Mouse (Mus musculus): ENCODE results near the gene Insrr. TPM values are rescaled to one million over a fixed set of nuclear protein-coding genes. Genes with fewer than 3 reads are reported as not detected.
"Not testable (repeated sequence)": the region's sequence is repeated elsewhere in the genome, so short reads cannot be mapped to it uniquely, and the experiment has no call there.

The Insrr gene
- polyA plus RNA-seq, 1 experiment from 2014 or later: 0.44 TPM

DNA sequence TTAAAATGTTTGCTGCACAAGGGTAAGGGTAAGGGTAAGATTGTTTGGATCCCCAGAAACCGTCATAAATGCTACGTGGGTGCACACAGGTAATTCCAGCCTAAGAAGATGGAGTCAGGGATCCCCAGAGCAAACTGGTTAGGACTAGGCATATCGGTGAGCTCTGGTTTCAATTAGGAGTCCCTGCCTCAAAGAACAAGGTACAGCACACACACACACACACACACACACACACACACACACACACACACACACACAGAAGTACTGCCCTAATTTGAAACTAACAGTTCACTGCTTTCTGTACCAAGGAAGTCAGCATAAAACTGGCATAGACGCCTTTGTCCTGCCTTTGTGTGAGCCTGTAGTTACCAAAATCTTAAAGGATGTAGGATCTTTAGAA, 15.7 kb downstream of the Insrr start:
- H3K27me3 ChIP-seq (replicated peaks): peaks cover 43% of the 10 kb centered on the region
- H3K9ac ChIP-seq: no peak overlapping the region
- H3K4me1 ChIP-seq (replicated peaks): peaks cover 14% of the 10 kb centered on the region; the same call in 1 of the 2 replicates
- no peak overlapping the region for H3K27ac ChIP-seq
- no peak overlapping the region for H3K4me3 ChIP-seq (replicated peaks)
- no peak for ATAC-seq
- no peaks in the 10 kb centered on the region for H3K9me3 ChIP-seq
- no peaks in the 10 kb centered on the region for H3K36me3 ChIP-seq
- H3K4me2 ChIP-seq (replicated peaks): no peak overlapping the region
- WGBS: 80% methylated on average over 4 of the region's 4 CpGs

DNA sequence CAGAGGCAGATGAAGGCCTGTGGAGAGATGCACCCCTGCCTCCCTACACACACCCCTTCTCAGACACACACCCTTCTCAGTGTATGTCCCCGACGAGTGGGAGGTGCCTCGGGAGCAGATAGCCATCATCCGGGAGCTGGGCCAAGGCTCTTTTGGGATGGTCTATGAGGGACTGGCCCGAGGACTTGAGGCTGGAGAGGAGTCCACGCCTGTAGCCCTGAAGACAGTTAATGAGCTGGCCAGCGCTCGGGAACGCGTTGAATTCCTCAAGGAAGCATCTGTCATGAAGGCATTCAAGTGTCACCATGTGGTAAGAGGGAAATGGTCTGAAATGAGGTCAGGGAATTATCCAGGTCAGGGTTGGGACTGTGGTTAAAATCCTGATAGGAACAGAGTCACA, 16.1 kb downstream of the Insrr start:
- Histone ChIP-seq H3K4me3 (replicated peaks) (no peak overlapping the region), H3K27me3 (replicated peaks) (peaks cover 47% of the 10 kb centered on the region), H3K4me1 (replicated peaks) (peaks cover 14% of the 10 kb centered on the region; the same call in 1 of the 2 replicates), H3K9ac (no peak overlapping the region; the same call in 1 of the 2 replicates), H3K27ac (no peak overlapping the region), H3K36me3 (no peaks in the 10 kb centered on the region), H3K9me3 (no peaks in the 10 kb centered on the region), H3K4me2 (replicated peaks) (no peak overlapping the region)
- 54% methylated on average over 10 of the region's 10 CpGs for WGBS
- no peak for ATAC-seq

DNA sequence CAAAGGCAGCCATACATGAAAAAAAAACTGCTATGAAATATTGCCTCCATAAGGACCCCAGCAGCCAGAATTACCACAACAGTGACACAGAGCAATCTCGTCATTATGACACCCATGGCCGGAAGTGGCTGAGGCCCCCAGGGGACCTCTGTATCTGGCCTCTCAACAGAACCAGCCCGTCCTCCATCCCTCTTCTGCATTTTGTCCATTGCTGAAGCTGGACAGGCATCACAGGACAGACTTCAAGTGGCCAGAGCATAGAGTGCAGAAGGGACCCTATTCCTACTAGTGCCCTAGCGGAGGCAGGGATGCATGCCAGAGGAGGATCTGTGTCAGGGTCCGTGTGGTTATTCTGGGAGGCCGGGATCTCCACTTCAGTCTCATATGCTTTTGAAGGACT, 19.4 kb downstream of the Insrr start:
- 58% methylated on average over 6 of the region's 6 CpGs for WGBS
- Histone ChIP-seq H3K4me1 (replicated peaks) (0 out of 2 replicates have a peak, but pooled peaks cover 5% of the 10 kb centered on the region), H3K36me3 (no peaks in the 10 kb centered on the region), H3K9me3 (no peaks in the 10 kb centered on the region), H3K4me2 (replicated peaks) (no peak overlapping the region; the same call in 1 of the 2 replicates), H3K9ac (no peak overlapping the region), H3K27me3 (replicated peaks) (peaks cover 18% of the 10 kb centered on the region), H3K4me3 (replicated peaks) (no peak overlapping the region), H3K27ac (no peak overlapping the region)
- peak; percentile 5; the same call in 1 of the 2 replicates for ATAC-seq

- Histone ChIP-seq H3K4me2 (replicated peaks) (no peak overlapping the region; the same call in 1 of the 2 replicates), H3K9me3 (no peaks in the 10 kb centered on the region), H3K9ac (no peak overlapping the region), H3K27ac (no peak overlapping the region), H3K27me3 (replicated peaks) (peaks cover 13% of the 10 kb centered on the region), H3K4me3 (replicated peaks) (no peak overlapping the region), H3K4me1 (replicated peaks) (0 out of 2 replicates have a peak, but pooled peaks cover 5% of the 10 kb centered on the region), H3K36me3 (no peaks in the 10 kb centered on the region)
- peak; percentile 75 for ATAC-seq
- 5% methylated on average over 12 of the region's 12 CpGs for WGBS
Observed at GRCm38 (mm10) chr3:87816646-87817093, 19.9 kb downstream of the Insrr start.

- WGBS: 68% methylated on average over 12 of the region's 12 CpGs
Observed at GRCm38 (mm10) chr3:87818226-87818625, 21.5 kb downstream of the Insrr start.

DNA sequence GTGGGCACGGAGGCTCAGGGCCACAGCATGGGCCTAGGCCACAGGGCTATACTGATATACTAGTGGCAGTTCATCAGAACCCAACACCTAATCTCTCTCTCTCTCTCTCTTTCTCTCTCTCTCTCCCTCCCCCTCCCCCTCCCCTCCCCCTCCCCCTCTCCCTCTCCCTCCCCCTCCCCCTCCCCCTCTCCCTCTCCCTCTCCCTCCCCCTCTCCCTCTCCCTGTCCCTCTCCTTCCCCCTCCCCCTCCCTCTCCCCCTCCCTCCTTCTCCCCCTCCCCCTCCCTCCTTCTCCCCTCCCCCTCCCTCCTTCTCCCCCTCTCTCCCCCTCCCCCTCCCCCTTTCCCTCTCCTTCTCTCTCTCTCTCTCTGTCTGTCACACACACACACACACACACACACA, 27.5 kb downstream of the Insrr start, which contains the start of gene Pear1:
Pear1 (minus strand) TSS at position 101 of the 400 bp plus-strand sequence.
- H3K9me3 ChIP-seq; H3K4me3 ChIP-seq (replicated peaks); H3K4me2 ChIP-seq (replicated peaks); H3K36me3 ChIP-seq; H3K9ac ChIP-seq; H3K4me1 ChIP-seq (replicated peaks); H3K27ac ChIP-seq; H3K27me3 ChIP-seq (replicated peaks); ATAC-seq: not testable (repeated sequence)
- 100% methylated on average over 1 of the region's 1 CpGs for WGBS

More at GRCm38 (mm10) chr3:87818226-87818625, 21.5 kb downstream of the Insrr start:
- H3K4me2 ChIP-seq (replicated peaks): no peak overlapping the region
- peaks cover 11% of the 10 kb centered on the region for H3K27me3 ChIP-seq (replicated peaks)
- H3K9me3 ChIP-seq: no peaks in the 10 kb centered on the region
- 0 out of 2 replicates have a peak, but pooled peaks cover 5% of the 10 kb centered on the region for H3K4me1 ChIP-seq (replicated peaks)
- no peak overlapping the region for H3K27ac ChIP-seq
- no peaks in the 10 kb centered on the region for H3K36me3 ChIP-seq
- no peak for ATAC-seq
- no peak overlapping the region for H3K9ac ChIP-seq
- no peak overlapping the region for H3K4me3 ChIP-seq (replicated peaks)

DNA sequence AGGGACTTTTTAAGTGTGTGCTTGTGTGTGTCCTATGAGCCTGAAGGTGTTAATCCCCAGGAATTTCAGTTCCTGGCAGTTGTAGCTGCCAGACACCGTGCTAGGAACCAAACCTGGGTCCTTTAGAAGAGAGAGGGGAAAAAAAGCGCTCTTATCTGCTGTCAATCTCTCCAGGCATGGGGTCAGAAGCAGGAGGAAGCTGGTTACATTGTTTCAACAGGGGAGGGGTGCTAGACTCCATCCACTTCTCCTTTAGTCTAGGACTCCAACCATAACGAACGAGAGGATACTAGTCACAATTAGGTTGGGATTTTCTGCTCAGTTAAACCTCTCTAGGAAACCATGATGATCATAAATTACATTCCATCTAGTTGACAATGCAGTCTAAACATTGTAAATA, 31.7 kb downstream of the Insrr start:
- no peak overlapping the region for H3K4me2 ChIP-seq (replicated peaks)
- H3K4me1 ChIP-seq (replicated peaks): no peaks in the 10 kb centered on the region
- H3K27me3 ChIP-seq (replicated peaks): no peaks in the 10 kb centered on the region
- no peak overlapping the region for H3K27ac ChIP-seq
- H3K4me3 ChIP-seq (replicated peaks): no peak overlapping the region
- ATAC-seq: no peak
- no peak overlapping the region for H3K9ac ChIP-seq
- WGBS: 44% methylated on average over 4 of the region's 4 CpGs
- H3K36me3 ChIP-seq: no peaks in the 10 kb centered on the region
- H3K9me3 ChIP-seq: no peaks in the 10 kb centered on the region

DNA sequence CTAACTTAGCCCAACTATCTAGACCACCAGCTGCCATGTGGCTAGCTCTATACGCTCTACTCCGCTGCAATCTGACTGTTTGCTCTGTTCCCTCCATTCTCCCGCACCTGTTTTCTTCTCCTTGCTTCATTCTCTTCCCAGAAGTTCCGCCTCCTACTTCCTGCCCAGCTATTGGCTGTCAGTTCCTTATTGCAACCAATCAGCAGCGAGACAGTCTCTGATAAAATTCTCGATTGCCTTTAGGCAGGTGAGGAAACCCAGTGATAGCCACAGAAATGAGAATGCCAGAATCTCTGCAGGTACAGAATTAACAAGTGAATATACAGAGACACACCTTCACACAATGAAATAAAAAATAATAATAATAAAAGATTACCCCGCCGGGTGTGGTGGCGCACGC, 32.3 kb downstream of the Insrr start:
- Histone ChIP-seq H3K27me3 (replicated peaks) (no peaks in the 10 kb centered on the region), H3K36me3 (no peaks in the 10 kb centered on the region), H3K4me1 (replicated peaks) (no peaks in the 10 kb centered on the region), H3K4me3 (replicated peaks) (no peak overlapping the region), H3K9ac (no peak overlapping the region), H3K4me2 (replicated peaks) (no peak overlapping the region), H3K9me3 (no peaks in the 10 kb centered on the region), H3K27ac (no peak overlapping the region)
- WGBS: 54% methylated on average over 10 of the region's 10 CpGs
- no peak for ATAC-seq

- Histone ChIP-seq H3K27ac (no peak overlapping the region), H3K9ac (no peak overlapping the region), H3K36me3 (no peaks in the 10 kb centered on the region), H3K4me3 (replicated peaks) (no peak overlapping the region), H3K4me1 (replicated peaks) (no peaks in the 10 kb centered on the region), H3K27me3 (replicated peaks) (no peaks in the 10 kb centered on the region), H3K4me2 (replicated peaks) (no peak overlapping the region), H3K9me3 (no peaks in the 10 kb centered on the region)
- ATAC-seq: no peak
- WGBS: 85% methylated on average over 7 of the region's 7 CpGs
Observed at GRCm38 (mm10) chr3:87832109-87832859, 35.5 kb downstream of the Insrr start.

GRCm38 (mm10) chr3:87833482-87833881, 36.7 kb downstream of the Insrr start:
- no peaks in the 10 kb centered on the region for H3K36me3 ChIP-seq
- H3K4me2 ChIP-seq (replicated peaks): no peak overlapping the region
- no peaks in the 10 kb centered on the region for H3K27me3 ChIP-seq (replicated peaks)
- H3K4me3 ChIP-seq (replicated peaks): no peak overlapping the region
- no peak overlapping the region for H3K27ac ChIP-seq
- no peaks in the 10 kb centered on the region for H3K4me1 ChIP-seq (replicated peaks)
- H3K9ac ChIP-seq: no peak overlapping the region
- no peaks in the 10 kb centered on the region for H3K9me3 ChIP-seq
- ATAC-seq: no peak
- WGBS: 64% methylated on average over 5 of the region's 5 CpGs

DNA sequence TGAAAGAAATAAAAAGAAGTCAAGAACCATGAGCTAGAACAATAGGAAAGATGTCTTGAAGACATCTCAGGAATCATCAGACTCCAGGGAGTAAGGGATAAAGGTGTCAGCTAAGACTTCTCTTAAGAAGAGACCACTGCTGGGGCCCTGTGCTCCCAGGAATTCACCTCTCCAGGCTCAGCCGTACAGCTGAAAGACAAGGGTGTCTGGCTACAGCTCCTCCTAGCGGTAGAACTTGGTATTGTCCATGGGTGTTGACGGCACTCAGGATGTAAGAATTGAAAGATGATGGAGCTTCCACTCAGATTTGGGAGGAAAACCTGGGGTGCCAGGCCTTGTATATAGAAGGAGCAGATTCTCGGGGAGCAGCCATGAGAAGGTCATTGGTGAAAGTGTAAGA, 41.9 kb downstream of the Insrr start:
- Histone ChIP-seq H3K9me3 (no peaks in the 10 kb centered on the region), H3K4me1 (replicated peaks) (no peaks in the 10 kb centered on the region), H3K9ac (no peak overlapping the region), H3K4me3 (replicated peaks) (no peak overlapping the region), H3K4me2 (replicated peaks) (no peak overlapping the region), H3K36me3 (no peaks in the 10 kb centered on the region), H3K27ac (no peak overlapping the region), H3K27me3 (replicated peaks) (no peaks in the 10 kb centered on the region)
- 1% methylated on average over 4 of the region's 4 CpGs for WGBS
- no peak for ATAC-seq

DNA sequence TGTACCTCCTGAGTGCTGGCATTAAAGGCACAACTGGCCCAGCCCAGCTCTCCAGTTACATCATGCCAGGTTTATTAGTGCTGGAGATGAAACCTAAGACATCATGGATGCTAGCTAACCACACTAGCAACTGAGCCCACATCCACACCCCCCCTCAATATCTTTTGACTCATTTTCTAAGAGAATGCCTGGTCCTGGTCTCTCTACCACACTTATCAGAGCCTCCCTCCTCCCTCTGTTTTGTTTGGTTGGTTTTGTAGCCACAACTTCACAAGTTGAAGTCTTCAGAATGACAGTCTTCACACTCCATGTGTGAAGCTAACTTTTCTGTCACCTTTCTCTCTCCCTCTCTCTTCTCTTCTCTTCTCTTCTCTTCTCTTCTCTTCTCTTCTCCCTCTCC, 44.1 kb downstream of the Insrr start:
- Histone ChIP-seq H3K4me3 (replicated peaks) (no peak overlapping the region), H3K4me1 (replicated peaks) (no peaks in the 10 kb centered on the region), H3K27me3 (replicated peaks) (no peaks in the 10 kb centered on the region), H3K9me3 (no peaks in the 10 kb centered on the region), H3K4me2 (replicated peaks) (no peak overlapping the region), H3K27ac (no peak overlapping the region), H3K36me3 (no peaks in the 10 kb centered on the region), H3K9ac (no peak overlapping the region)
- no peak for ATAC-seq

GRCm38 (mm10) chr3:87844981-87845380, 48.2 kb downstream of the Insrr start:
- H3K4me2 ChIP-seq (replicated peaks): no peak overlapping the region
- H3K9me3 ChIP-seq: no peaks in the 10 kb centered on the region
- H3K36me3 ChIP-seq: no peaks in the 10 kb centered on the region
- no peaks in the 10 kb centered on the region for H3K4me1 ChIP-seq (replicated peaks)
- no peaks in the 10 kb centered on the region for H3K27me3 ChIP-seq (replicated peaks)
- no peak for ATAC-seq
- H3K9ac ChIP-seq: no peak overlapping the region
- H3K27ac ChIP-seq: no peak overlapping the region
- 75% methylated on average over 4 of the region's 4 CpGs for WGBS
- no peak overlapping the region for H3K4me3 ChIP-seq (replicated peaks)
